Mouse (Mus musculus) forebrain, embryonic 14.5 days (tissue): ENCODE results near the gene Btbd18. TPM values are rescaled to one million over a fixed set of nuclear protein-coding genes. Genes with fewer than 3 reads are reported as not detected.

Source experiments
- polyA plus RNA-seq: library from polyadenylated mRNA; unstranded; fragments of >200 nt; fragmentation: Nextera tagmentation; extraction: Ambion mirVana; gene quantifications from 2 replicates; pipeline ENCODE4 v1.2.1, GENCODE M21; 2014

Btbd18 gene
- polyA plus RNA-seq, 1 experiment from 2014 or later, result 0.10 TPM

Other genes starting within 250 kb of the Btbd18 start
- gene Calcrl, start 233.7 kb upstream of the Btbd18 start, polyA plus RNA-seq, result 6.5 and 8.7 TPM in 2 replicates
- 14.3 and 17.2 TPM in 2 replicates for gene Tfpi, start 182.3 kb upstream of the Btbd18 start, polyA plus RNA-seq
- gene Ctnnd1, start 8.3 kb upstream of the Btbd18 start, polyA plus RNA-seq, result 27.1 and 27.8 TPM in 2 replicates
- gene Selenoh, start 11.7 kb downstream of the Btbd18 start, polyA plus RNA-seq, result 277 and 350 TPM in 2 replicates
- gene Gm28635, start 19.0 kb downstream of the Btbd18 start, polyA plus RNA-seq, result not detected in 2 replicates
- 55.3 and 59.8 TPM in 2 replicates for gene Med19, start 19.3 kb downstream of the Btbd18 start, polyA plus RNA-seq
- gene Tmx2, start 20.1 kb downstream of the Btbd18 start, polyA plus RNA-seq, result 223 and 231 TPM in 2 replicates
- 16.5 and 23.6 TPM in 2 replicates for gene Zdhhc5, start 56.1 kb downstream of the Btbd18 start, polyA plus RNA-seq
- gene Clp1, start 68.3 kb downstream of the Btbd18 start, polyA plus RNA-seq, result 28.7 and 32.3 TPM in 2 replicates
- gene Ypel4, start 75.0 kb downstream of the Btbd18 start, polyA plus RNA-seq, result 14.2 and 16.3 TPM in 2 replicates
- gene Gm19426, start 84.6 kb downstream of the Btbd18 start, polyA plus RNA-seq, result 3.1 and 3.8 TPM in 2 replicates
- gene Serping1, start 116.4 kb downstream of the Btbd18 start, polyA plus RNA-seq, result 32.1 and 32.7 TPM in 2 replicates
- 21.8 and 23.7 TPM in 2 replicates for gene Ube2l6, start 139.7 kb downstream of the Btbd18 start, polyA plus RNA-seq
- not detected in 2 replicates for gene Smtnl1, start 163.6 kb downstream of the Btbd18 start, polyA plus RNA-seq
- 70.2 and 90.7 TPM in 2 replicates for gene Timm10, start 167.9 kb downstream of the Btbd18 start, polyA plus RNA-seq
- gene Slc43a1, start 179.8 kb downstream of the Btbd18 start, polyA plus RNA-seq, result 3.4 and 4.0 TPM in 2 replicates
- 7.5 and 13.6 TPM in 2 replicates for gene Rtn4rl2, start 227.6 kb downstream of the Btbd18 start, polyA plus RNA-seq